Mouse (Mus musculus): ENCODE data around the gene Mterf1b. TPM values are rescaled to one million over a fixed set of nuclear protein-coding genes. Genes with fewer than 3 reads are reported as not detected.
A peak's percentile ranks its signal among the peaks of the same experiment; 100 is the strongest.
"Not testable (repeated sequence)": the region's sequence is repeated elsewhere in the genome, so short reads cannot be mapped to it uniquely, and the experiment has no call there.

Mterf1b gene
- total and polyA plus RNA-seq, 3 experiments = 3.7 to 10.7 (median 4.2) TPM

DNA sequence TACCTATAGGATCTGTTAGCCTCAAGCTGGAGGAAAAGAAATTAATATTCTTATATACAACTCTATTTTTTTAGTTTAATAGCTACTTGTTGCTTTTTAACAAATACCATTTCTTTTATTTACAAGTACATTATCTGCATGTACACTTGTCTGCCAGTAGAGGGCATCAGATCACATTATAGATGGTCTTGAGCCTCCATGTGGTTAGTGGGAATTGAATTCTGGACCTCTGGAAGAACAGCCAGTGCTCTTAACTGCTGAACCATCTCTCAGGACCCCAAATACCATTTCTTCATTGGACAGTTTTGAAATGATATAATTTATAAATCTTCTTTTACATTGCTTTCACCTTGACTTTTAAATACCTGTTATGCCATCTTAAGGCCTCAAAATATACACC is 9.2 kb downstream of the Mterf1b start:
- Histone ChIP-seq H3K79me2 (replicated peaks; ENCODE audit: control insufficient read depth, extremely low read depth, insufficient read depth, poor library complexity, severe bottlenecking) (no peaks in the 10 kb centered on the region), H3K4me3 (replicated peaks in 1 of 3; ENCODE audit: low read depth in 2 of 3, low read length in 2 of 3, poor library complexity in 1 of 3) (no peak overlapping the region), H3K9ac (ENCODE audit: insufficient read depth, low read depth) (no peak overlapping the region), H3K27me3 (replicated peaks) (no peaks in the 10 kb centered on the region), H3K4me2 (ENCODE audit: insufficient read depth, low read depth, poor library complexity, severe bottlenecking) (no peak overlapping the region), H3K36me3 (replicated peaks in 1 of 2; ENCODE audit: control insufficient read depth in 1 of 2, insufficient read depth in 1 of 2, low read length in 1 of 2) (peaks cover 0 to 5% of the 10 kb centered on the region in 2 experiments), H3K4me1 (ENCODE audit: control insufficient read depth in 1 of 2, insufficient read depth in 2 of 2) (no peaks in the 10 kb centered on the region), H3K9me3 (replicated peaks; ENCODE audit: low read length) (no peaks in the 10 kb centered on the region), H3K27ac (ENCODE audit: insufficient read depth, low read depth) (no peak overlapping the region)
- peak; percentile 72 for TF ChIP-seq RAD21 (IDR thresholded peaks at IDR 0.05; ENCODE audit: low read depth, low read length)
- TF ChIP-seq CHD2 (IDR thresholded peaks at IDR 0.05; ENCODE audit: low read length) = no peak
- peak; percentile 46 to 73 for TF ChIP-seq CTCF (conservative IDR thresholded peaks at IDR 0.05 in 1 of 2, IDR thresholded peaks at IDR 0.05 in 1 of 2; ENCODE audit: low read depth in 2 of 2, low read length in 2 of 2)
- no peak for TF ChIP-seq NELFE (IDR thresholded peaks at IDR 0.05; ENCODE audit: low read depth, low read length)
- TF ChIP-seq SMC3 (IDR thresholded peaks at IDR 0.05; ENCODE audit: low read depth, low read length) = peak; percentile 69
- TF ChIP-seq ZC3H11A (IDR thresholded peaks at IDR 0.05; ENCODE audit: low read depth, low read length) = peak; percentile 19; the same call in 1 of the 2 replicates
- peak; percentile 71; the same call in 1 of the 2 replicates for TF ChIP-seq MYC (IDR thresholded peaks at IDR 0.05; ENCODE audit: low read depth, low read length)
- no peak for DNase-seq (ENCODE audit: extremely low read depth)
- in situ Hi-C loops (cut with MboI; ENCODE audit: low pct_ligation_motif_present, low pct_unique_long_range_greater_than_20kb, low sequenced_read_pairs) (loop anchor here (10.0 kb wide), 1 partner anchor 723 kb away; no protein-coding TSS in a partner anchor), dilution Hi-C loops (cut with MboI; ENCODE audit: extremely low pct_ligation_motif_present, extremely low pct_unique_long_range_greater_than_20kb, low sequenced_read_pairs) (no loop called here)

- not testable (repeated sequence) for H3K9me3 ChIP-seq (replicated peaks; ENCODE audit: low read length)
These were observed 10.2 kb downstream of the Mterf1b start for GRCm38 (mm10) chr5:4202276-4202810.

GRCm38 (mm10) chr5:4210082-4210481 is 17.9 kb downstream of the Mterf1b start:
- H3K9ac ChIP-seq (ENCODE audit: insufficient read depth, low read depth); H3K27me3 ChIP-seq (replicated peaks); H3K27ac ChIP-seq (ENCODE audit: insufficient read depth, low read depth); H3K36me3 ChIP-seq (replicated peaks in 1 of 2; ENCODE audit: control insufficient read depth in 1 of 2, insufficient read depth in 1 of 2, low read length in 1 of 2); DNase-seq (ENCODE audit: extremely low read depth); in situ Hi-C loops (cut with MboI; ENCODE audit: low pct_ligation_motif_present, low pct_unique_long_range_greater_than_20kb, low sequenced_read_pairs); dilution Hi-C loops (cut with MboI; ENCODE audit: extremely low pct_ligation_motif_present, extremely low pct_unique_long_range_greater_than_20kb, low sequenced_read_pairs); H3K4me3 ChIP-seq (replicated peaks in 1 of 3; ENCODE audit: low read depth in 2 of 3, low read length in 2 of 3, poor library complexity in 1 of 3); H3K9me3 ChIP-seq (replicated peaks; ENCODE audit: low read length); H3K4me2 ChIP-seq (ENCODE audit: insufficient read depth, low read depth, poor library complexity, severe bottlenecking); H3K4me1 ChIP-seq (ENCODE audit: control insufficient read depth in 1 of 2, insufficient read depth in 2 of 2); H3K79me2 ChIP-seq (replicated peaks; ENCODE audit: control insufficient read depth, extremely low read depth, insufficient read depth, poor library complexity, severe bottlenecking): not testable (repeated sequence)

More at GRCm38 (mm10) chr5:4202276-4202810, 10.2 kb downstream of the Mterf1b start:
- dilution Hi-C loops (cut with MboI; ENCODE audit: extremely low pct_ligation_motif_present, extremely low pct_unique_long_range_greater_than_20kb, low sequenced_read_pairs); H3K36me3 ChIP-seq (replicated peaks in 1 of 2; ENCODE audit: control insufficient read depth in 1 of 2, insufficient read depth in 1 of 2, low read length in 1 of 2); H3K27me3 ChIP-seq (replicated peaks); H3K4me1 ChIP-seq (ENCODE audit: control insufficient read depth in 1 of 2, insufficient read depth in 2 of 2); H3K9ac ChIP-seq (ENCODE audit: insufficient read depth, low read depth); DNase-seq (ENCODE audit: extremely low read depth); H3K4me2 ChIP-seq (ENCODE audit: insufficient read depth, low read depth, poor library complexity, severe bottlenecking); H3K79me2 ChIP-seq (replicated peaks; ENCODE audit: control insufficient read depth, extremely low read depth, insufficient read depth, poor library complexity, severe bottlenecking); H3K27ac ChIP-seq (ENCODE audit: insufficient read depth, low read depth); H3K4me3 ChIP-seq (replicated peaks in 1 of 3; ENCODE audit: low read depth in 2 of 3, low read length in 2 of 3, poor library complexity in 1 of 3): not testable (repeated sequence)
- in situ Hi-C loops (cut with MboI; ENCODE audit: low pct_ligation_motif_present, low pct_unique_long_range_greater_than_20kb, low sequenced_read_pairs) = loop anchor here (10.0 kb wide), 1 partner anchor 722 kb away; no protein-coding TSS in a partner anchor

Measured in CH12.LX (cell line).